Mouse (Mus musculus) embryonic fibroblast, embryonic 13.5 days (primary cell): ENCODE measurements around the gene U2surp. TPM values are rescaled to one million over a fixed set of nuclear protein-coding genes. Genes with fewer than 3 reads are reported as not detected.

Source experiments
- H3K27ac ChIP-seq: 2 replicates; pipeline ENCODE4 v1.5.1; 2012; ENCODE audit warnings: low read length, control low read depth, inconsistent platforms; ENCODE audit not compliant: insufficient read depth
- H3K4me1 ChIP-seq: 2 replicates; pipeline ENCODE4 v1.6.1; 2011; ENCODE audit warnings: low read length; ENCODE audit not compliant: control insufficient read depth, insufficient read depth
- H3K4me3 ChIP-seq: 2 replicates; pipeline ENCODE4 v1.5.1; 2011; ENCODE audit warnings: mild to moderate bottlenecking, control low read depth, low read length; ENCODE audit not compliant: insufficient read depth
- CTCF ChIP-seq: IDR thresholded peaks from 2 replicates; pipeline ENCODE4 v1.5.1; 2011; ENCODE audit warnings: mild to moderate bottlenecking, control low read depth, low read length, moderate library complexity, borderline replicate concordance; ENCODE audit not compliant: insufficient read depth
- POLR2A ChIP-seq: IDR thresholded peaks from 2 replicates; pipeline ENCODE4 v1.6.1; 2011; ENCODE audit warnings: low read depth, mild to moderate bottlenecking, control low read depth, low read length, moderate library complexity
- polyA plus RNA-seq: library from polyadenylated mRNA; stranded (reverse); fragments of >200 nt; gene quantifications from 2 replicates; pipeline ENCODE4 v1.2.4, GENCODE M21; 2011; ENCODE audit warnings: low read depth; ENCODE audit not compliant: missing spikeins, insufficient read length

The U2surp gene
- polyA plus RNA-seq, 1 experiment: 87.4 TPM

- no peak for TF ChIP-seq POLR2A
- no peak for TF ChIP-seq CTCF
- H3K27ac ChIP-seq: no peak overlapping the region
Measured at GRCm38 (mm10) chr9:95552175-95552705, 40.4 kb upstream of the U2surp start.

GRCm38 (mm10) chr9:95550856-95551774 lies 39.3 kb upstream of the U2surp start:
- TF ChIP-seq POLR2A (no peak), CTCF (no peak)
- Histone ChIP-seq H3K4me1 (no peaks in the 10 kb centered on the region), H3K4me3 (no peak overlapping the region), H3K27ac (no peak overlapping the region)

More at GRCm38 (mm10) chr9:95552175-95552705, 40.4 kb upstream of the U2surp start:
- Histone ChIP-seq H3K4me3 (no peak overlapping the region), H3K4me1 (no peaks in the 10 kb centered on the region)

- Histone ChIP-seq H3K27ac (no peak overlapping the region), H3K4me1 (no peaks in the 10 kb centered on the region), H3K4me3 (no peak overlapping the region)
- TF ChIP-seq POLR2A (no peak), CTCF (no peak)
Measured at GRCm38 (mm10) chr9:95549626-95550411, 38.0 kb upstream of the U2surp start.

GRCm38 (mm10) chr9:95546679-95547078 lies 34.9 kb upstream of the U2surp start:
- Histone ChIP-seq H3K4me1 (no peaks in the 10 kb centered on the region), H3K4me3 (no peak overlapping the region), H3K27ac (no peak overlapping the region)
- no peak for TF ChIP-seq CTCF
- no peak for TF ChIP-seq POLR2A

GRCm38 (mm10) chr9:95544598-95544997 lies 32.8 kb upstream of the U2surp start:
- no peak overlapping the region for H3K4me3 ChIP-seq
- H3K4me1 ChIP-seq: no peaks in the 10 kb centered on the region
- H3K27ac ChIP-seq: no peak overlapping the region
- peak; percentile 5; the same call in 1 of the 2 replicates for TF ChIP-seq CTCF
- 0 out of 2 replicates have a peak, but pooled peaks have one; percentile 18 for TF ChIP-seq POLR2A

- no peak overlapping the region for H3K4me3 ChIP-seq
- TF ChIP-seq POLR2A (no peak), CTCF (no peak)
Measured at GRCm38 (mm10) chr9:95542475-95542874, 30.7 kb upstream of the U2surp start.

GRCm38 (mm10) chr9:95541650-95542432 lies 30.0 kb upstream of the U2surp start:
- Histone ChIP-seq H3K27ac (no peak overlapping the region), H3K4me3 (no peak overlapping the region), H3K4me1 (no peaks in the 10 kb centered on the region)
- no peak for TF ChIP-seq CTCF
- TF ChIP-seq POLR2A: no peak

More at GRCm38 (mm10) chr9:95542475-95542874, 30.7 kb upstream of the U2surp start:
- Histone ChIP-seq H3K4me1 (no peaks in the 10 kb centered on the region), H3K27ac (no peak overlapping the region)

GRCm38 (mm10) chr9:95541208-95541607 lies 29.4 kb upstream of the U2surp start:
- Histone ChIP-seq H3K4me3 (no peak overlapping the region), H3K27ac (no peak overlapping the region), H3K4me1 (no peaks in the 10 kb centered on the region)
- TF ChIP-seq POLR2A (no peak), CTCF (no peak)

GRCm38 (mm10) chr9:95540487-95540886 lies 28.7 kb upstream of the U2surp start:
- no peaks in the 10 kb centered on the region for H3K4me1 ChIP-seq
- TF ChIP-seq POLR2A: no peak
- no peak for TF ChIP-seq CTCF

More at GRCm38 (mm10) chr9:95540487-95540886, 28.7 kb upstream of the U2surp start:
- Histone ChIP-seq H3K27ac (no peak overlapping the region), H3K4me3 (no peak overlapping the region)
